Comparison of ENCODE assay signal across 25 mouse cellular contexts in genomic region chr7:70219310-70219709, GRCm38 (mm10).
DNase-seq lines count a peak whose midpoint lies in the region; ATAC-seq and TF ChIP-seq lines count a peak whose summit lies in the region.
"Had no signal": no experiment of that assay in that cellular context is flagged by ENCODE, and none has a peak within 500 bp of the region (broad histone marks: within the 10 kb centered on the region; RNA-seq: fewer than 3 reads in every experiment).

No protein-coding gene starts in this region.

- no peaks in the 10 kb centered on the region for H3K4me1 ChIP-seq in embryonic facial prominence, embryonic 14.5 days (ENCODE audit: control insufficient read depth, insufficient read depth, low read length)
- H3K4me1 ChIP-seq in embryonic facial prominence, embryonic 10.5 days: peaks cover 11% of the 10 kb centered on the region
- no peaks in the 10 kb centered on the region for H3K4me1 ChIP-seq in kidney, postnatal 0 days (replicated peaks; ENCODE audit: insufficient read depth, low read length)
- H3K4me1 ChIP-seq in kidney, embryonic 16.5 days (ENCODE audit: insufficient read depth, low read length): no peaks in the 10 kb centered on the region
- H3K4me1 ChIP-seq in intestine, embryonic 16.5 days (ENCODE audit: control insufficient read depth, insufficient read depth, low read length): no peaks in the 10 kb centered on the region
- H3K4me1 ChIP-seq: forebrain, embryonic 13.5 days; forebrain, embryonic 15.5 days had no signal

- peaks cover 4% of the 10 kb centered on the region; the same call in 1 of the 2 replicates for H3K27me3 ChIP-seq in embryonic facial prominence, embryonic 14.5 days (replicated peaks; ENCODE audit: control insufficient read depth, insufficient read depth, low read length)
- H3K27me3 ChIP-seq in embryonic facial prominence, embryonic 10.5 days (replicated peaks; ENCODE audit: low read depth, poor library complexity, severe bottlenecking): no peaks in the 10 kb centered on the region
- no peaks in the 10 kb centered on the region for H3K27me3 ChIP-seq in kidney, postnatal 0 days (ENCODE audit: insufficient read depth, low read length)
- H3K27me3 ChIP-seq in kidney, embryonic 16.5 days (ENCODE audit: insufficient read depth, low read length): no peaks in the 10 kb centered on the region
- H3K27me3 ChIP-seq in intestine, embryonic 16.5 days (replicated peaks; ENCODE audit: control insufficient read depth, insufficient read depth, low read length): no peaks in the 10 kb centered on the region
- H3K27me3 ChIP-seq: CH12.LX; forebrain, embryonic 13.5 days; forebrain, embryonic 15.5 days had no signal

- H3K9ac ChIP-seq in embryonic facial prominence, embryonic 14.5 days (ENCODE audit: low read depth, low read length): no peak overlapping the region
- no peak overlapping the region for H3K9ac ChIP-seq in kidney, postnatal 0 days (ENCODE audit: low read depth, low read length)
- H3K9ac ChIP-seq in kidney, embryonic 16.5 days (replicated peaks; ENCODE audit: low read length): no peak overlapping the region
- H3K9ac ChIP-seq in intestine, embryonic 16.5 days (ENCODE audit: low read depth, low read length): no peak overlapping the region
- H3K9ac ChIP-seq: embryonic facial prominence, embryonic 13.5 days; forebrain, embryonic 13.5 days; forebrain, embryonic 15.5 days; forebrain, postnatal 0 days had no signal

- WGBS in embryonic facial prominence, embryonic 14.5 days: 56% methylated on average over 6 of the region's 6 CpGs
- WGBS in embryonic facial prominence, embryonic 10.5 days: 83% methylated on average over 6 of the region's 6 CpGs
- WGBS in kidney, postnatal 0 days: 62% methylated on average over 6 of the region's 6 CpGs
- 51% methylated on average over 6 of the region's 6 CpGs for WGBS in kidney, embryonic 16.5 days
- 41% methylated on average over 6 of the region's 6 CpGs for WGBS in intestine, embryonic 16.5 days

- H3K4me3 ChIP-seq in embryonic facial prominence, embryonic 14.5 days (ENCODE audit: low read depth, low read length): no peak overlapping the region
- H3K4me3 ChIP-seq in embryonic facial prominence, embryonic 10.5 days: no peak overlapping the region
- H3K4me3 ChIP-seq in kidney, postnatal 0 days (replicated peaks; ENCODE audit: low read depth, low read length): no peak overlapping the region
- H3K4me3 ChIP-seq in kidney, embryonic 16.5 days (ENCODE audit: low read length): no peak overlapping the region
- no peak overlapping the region for H3K4me3 ChIP-seq in intestine, embryonic 16.5 days (ENCODE audit: low read length)
- H3K4me3 ChIP-seq: embryonic facial prominence, embryonic 13.5 days; forebrain, embryonic 13.5 days; forebrain, embryonic 15.5 days had no signal

- H3K9me3 ChIP-seq in embryonic facial prominence, embryonic 14.5 days (ENCODE audit: control insufficient read depth, low read length): no peaks in the 10 kb centered on the region
- no peaks in the 10 kb centered on the region for H3K9me3 ChIP-seq in embryonic facial prominence, embryonic 10.5 days
- H3K9me3 ChIP-seq in kidney, postnatal 0 days (replicated peaks; ENCODE audit: low read length): no peaks in the 10 kb centered on the region
- no peaks in the 10 kb centered on the region for H3K9me3 ChIP-seq in kidney, embryonic 16.5 days (ENCODE audit: low read length)
- H3K9me3 ChIP-seq in intestine, embryonic 16.5 days (ENCODE audit: control insufficient read depth, low read length): no peaks in the 10 kb centered on the region
- H3K9me3 ChIP-seq: embryonic facial prominence, embryonic 13.5 days; forebrain, embryonic 13.5 days; forebrain, embryonic 15.5 days had no signal

- no peak for TF ChIP-seq CTCF in kidney, postnatal 0 days (IDR thresholded peaks at IDR 0.05; ENCODE audit: low read depth)

- ATAC-seq in embryonic facial prominence, embryonic 14.5 days (ENCODE audit: low read depth): no peak
- ATAC-seq in kidney, postnatal 0 days (replicated peaks; ENCODE audit: low FRiP score, low read depth): no peak
- ATAC-seq in kidney, embryonic 16.5 days (ENCODE audit: low FRiP score, low TSS enrichment): no peak
- ATAC-seq in intestine, embryonic 16.5 days: peak; percentile 52
- ATAC-seq: CD4-positive, CD25-positive, alpha-beta regulatory T cell, adult 4 months; forebrain, embryonic 13.5 days; forebrain, embryonic 15.5 days; forebrain, postnatal 0 days had no signal

- H3K27ac ChIP-seq in embryonic facial prominence, embryonic 14.5 days (replicated peaks; ENCODE audit: low read depth, low read length): no peak overlapping the region
- H3K27ac ChIP-seq in embryonic facial prominence, embryonic 10.5 days (replicated peaks): no peak overlapping the region
- no peak overlapping the region for H3K27ac ChIP-seq in kidney, postnatal 0 days
- no peak overlapping the region for H3K27ac ChIP-seq in kidney, embryonic 16.5 days (ENCODE audit: low read length)
- H3K27ac ChIP-seq in intestine, embryonic 16.5 days (ENCODE audit: low read length): no peak overlapping the region
- H3K27ac ChIP-seq: embryonic facial prominence, embryonic 13.5 days; forebrain, embryonic 13.5 days; forebrain, embryonic 15.5 days had no signal

- intact Hi-C loops in left cerebral cortex, postnatal 36 days (cut with DNase I): no loop called here

- no peak overlapping the region for H3K4me2 ChIP-seq in embryonic facial prominence, embryonic 14.5 days (ENCODE audit: low read depth, low read length)
- H3K4me2 ChIP-seq in kidney, postnatal 0 days (ENCODE audit: low read length): no peak overlapping the region
- no peak overlapping the region for H3K4me2 ChIP-seq in kidney, embryonic 16.5 days (replicated peaks; ENCODE audit: low read depth, low read length)
- no peak overlapping the region for H3K4me2 ChIP-seq in intestine, embryonic 16.5 days (ENCODE audit: low read depth, low read length)
- H3K4me2 ChIP-seq: embryonic facial prominence, embryonic 13.5 days; forebrain, embryonic 13.5 days; forebrain, embryonic 15.5 days had no signal

- H3K36me3 ChIP-seq in embryonic facial prominence, embryonic 14.5 days (ENCODE audit: control insufficient read depth, insufficient read depth, low read length): no peaks in the 10 kb centered on the region
- no peaks in the 10 kb centered on the region for H3K36me3 ChIP-seq in embryonic facial prominence, embryonic 10.5 days (replicated peaks)
- H3K36me3 ChIP-seq in kidney, postnatal 0 days (ENCODE audit: insufficient read depth, low read length): no peaks in the 10 kb centered on the region
- H3K36me3 ChIP-seq in kidney, embryonic 16.5 days (ENCODE audit: insufficient read depth, low read length): no peaks in the 10 kb centered on the region
- no peaks in the 10 kb centered on the region for H3K36me3 ChIP-seq in intestine, embryonic 16.5 days (ENCODE audit: control insufficient read depth, insufficient read depth, low read length)
- H3K36me3 ChIP-seq: embryonic facial prominence, embryonic 13.5 days; forebrain, embryonic 15.5 days; G1E had no signal

- DNase-seq in embryonic facial prominence, embryonic 14.5 days (ENCODE audit: low spot score): peak; percentile 57
- DNase-seq in embryonic facial prominence, embryonic 10.5 days (ENCODE audit: low spot score): no peak
- peak; percentile 25 for DNase-seq in kidney, postnatal 0 days (ENCODE audit: low spot score)
- peak; percentile 82 for DNase-seq in NIH3T3 (ENCODE audit: low read depth)
- DNase-seq in spleen, postnatal 36 days (ENCODE audit: low spot score in 2 of 2): no peak
- DNase-seq in left cerebral cortex, postnatal 36 days (ENCODE audit: low spot score in 2 of 2): no peak
- DNase-seq: adrenal gland, adult 2 months; adrenal gland, postnatal 10 days; adrenal gland, postnatal 25 days; B cell, adult 2 months; cerebellum, adult 11 months; cerebellum, adult 18-20 months; cerebellum, adult 8-10 months; cerebellum, adult 9-11 months; cerebellum, postnatal 14 days; cerebellum, postnatal 36 days; forebrain, postnatal 0 days had no signal

Comparison
In these comparisons a context has a peak if more than half of its experiments do, and no peak if none do; other contexts are left out.
1. DNase-seq: peak in embryonic facial prominence, embryonic 14.5 days (single experiment), kidney, postnatal 0 days (single experiment) and NIH3T3 (single experiment); none in embryonic facial prominence, embryonic 10.5 days (single experiment), spleen, postnatal 36 days (0 of 2) and left cerebral cortex, postnatal 36 days (0 of 2).